Mouse (Mus musculus) cerebellum, postnatal 25 days (tissue): Measurements from ENCODE around the gene Foxl1.

ENCODE experiments used
- DNase-seq, 2 experiments: peaks; one replicate each; pipeline ENCODE4 v3.0.0; 2021; ENCODE audit warnings: mixed read lengths in 2 of 2

Foxl1 gene

DNA sequence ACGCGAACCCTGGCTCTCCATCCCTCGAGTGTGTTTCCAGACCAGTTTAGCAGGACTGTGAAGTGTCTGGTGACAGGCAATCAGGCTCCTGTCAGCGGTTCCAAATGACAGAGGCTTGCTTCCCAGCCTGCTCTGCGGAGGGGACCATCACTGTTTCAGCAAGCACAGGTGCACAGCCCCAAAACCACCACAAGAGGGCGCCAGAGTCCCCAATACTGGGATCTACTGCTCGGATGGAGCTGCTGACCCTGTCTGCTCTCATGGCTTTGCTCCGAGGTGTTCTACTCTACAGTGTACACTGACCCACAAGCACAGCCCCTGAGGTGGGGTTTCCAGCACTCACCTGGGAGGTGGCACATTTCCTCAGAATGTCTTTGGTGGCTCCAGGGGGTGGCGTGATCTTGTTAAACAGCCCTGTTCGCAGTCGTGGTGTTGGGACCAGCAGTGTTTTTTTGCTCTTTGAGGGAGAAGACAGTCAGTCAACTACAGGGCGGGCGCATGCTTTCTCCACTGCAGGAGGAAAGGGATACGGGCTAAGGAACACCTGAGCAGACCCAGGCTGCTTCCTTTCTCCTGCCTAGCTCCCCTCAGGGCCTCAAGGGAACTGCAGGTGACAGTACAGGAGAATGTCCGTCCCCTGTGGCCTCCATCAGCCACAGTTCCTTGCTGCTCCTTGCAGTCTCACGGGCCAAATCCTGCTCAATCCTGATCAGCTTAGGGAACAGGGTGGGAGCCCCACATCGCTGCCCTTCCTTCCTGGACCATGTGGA, 23.5 kb upstream of the Foxl1 start:
- peak; percentile 74 to 84 for DNase-seq

GRCm38 (mm10) chr8:121107668-121108656, 19.8 kb upstream of the Foxl1 start, which contains the start of gene Mthfsd:
Gene Mthfsd, minus strand, starts transcription at chr8:121108392.
- DNase-seq, result peak; percentile 99 to 100

- DNase-seq, result no peak
Measured at GRCm38 (mm10) chr8:121108657-121109056, 19.1 kb upstream of the Foxl1 start.

DNA sequence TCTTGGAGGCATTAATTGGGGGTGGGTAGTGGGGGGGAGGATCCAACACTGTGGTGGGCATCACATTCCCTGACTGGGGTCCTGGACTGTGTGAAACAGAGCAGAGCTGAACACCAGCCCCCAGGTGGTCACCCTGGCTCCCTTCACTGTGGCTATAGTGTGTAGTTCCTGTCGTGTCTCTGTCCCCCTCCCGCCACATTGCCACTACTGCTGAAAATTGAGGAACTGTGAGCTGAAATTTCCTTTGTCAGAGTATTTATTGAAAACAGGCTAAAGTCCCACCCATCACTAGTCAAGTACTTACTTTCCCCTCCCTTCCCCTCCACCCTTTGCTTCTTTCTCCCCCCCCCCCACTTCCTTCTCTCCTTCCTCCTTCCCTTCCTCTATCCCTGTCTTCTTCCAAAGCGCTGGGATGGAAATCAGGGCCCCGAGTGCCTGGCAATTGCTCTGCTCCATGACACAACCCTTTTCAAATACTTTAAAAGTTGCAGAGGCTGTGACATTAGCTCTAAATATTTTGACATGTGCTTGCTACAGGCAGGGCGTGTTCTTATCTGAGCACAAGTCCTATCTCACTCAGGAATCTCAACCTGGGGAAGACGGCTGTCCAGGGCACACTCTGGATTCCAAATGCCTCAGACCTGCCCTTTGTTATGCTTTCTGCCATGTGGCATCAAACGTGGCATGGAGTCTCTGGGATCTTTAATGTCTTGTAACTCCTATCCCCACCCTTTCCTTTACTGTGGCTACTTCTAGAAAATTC, 16.4 kb upstream of the Foxl1 start:
- DNase-seq, result no peak

DNA sequence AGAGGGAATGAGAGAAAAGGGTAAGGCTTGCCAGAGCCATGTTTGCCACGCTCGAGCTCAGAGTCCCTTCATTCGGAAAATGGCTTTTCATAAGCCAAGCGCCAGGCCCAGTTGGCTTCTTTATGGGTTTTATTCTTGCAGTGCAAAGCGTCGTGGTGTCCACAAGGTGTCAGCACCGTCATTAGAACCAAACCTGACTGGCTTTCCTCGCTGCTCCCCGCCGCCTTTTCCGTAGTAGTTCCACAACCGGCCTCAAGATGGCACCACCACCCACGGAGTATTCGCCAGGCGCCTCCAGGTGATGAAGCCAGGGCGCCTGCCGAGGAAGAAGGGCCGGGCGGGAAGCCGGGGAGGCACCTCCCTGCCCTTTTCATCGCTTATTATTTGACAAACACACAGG, 14.5 kb upstream of the Foxl1 start:
- DNase-seq, result peak; percentile 98 to 99

DNA sequence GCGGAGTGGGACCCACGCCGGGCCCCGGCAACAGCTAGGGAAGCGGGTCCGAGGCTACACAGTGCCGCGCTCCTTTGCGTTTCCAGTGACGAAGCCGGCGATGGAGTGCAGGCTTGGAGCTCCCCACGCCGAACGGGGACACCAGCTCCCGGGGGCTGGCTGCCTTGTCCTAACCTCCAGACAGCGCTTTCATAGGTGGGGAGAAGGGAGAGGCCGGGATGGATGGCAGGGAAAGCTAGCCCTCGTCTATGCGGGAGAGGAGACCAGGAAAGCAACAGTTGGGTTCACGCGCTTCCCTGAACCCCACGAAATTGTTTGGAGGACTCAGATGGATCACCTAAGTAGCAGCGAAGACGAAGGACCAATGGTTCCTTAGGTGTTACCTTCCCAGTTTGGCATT, 12.6 kb upstream of the Foxl1 start:
- no peak for DNase-seq

- DNase-seq, result peak in 1 of 2 experiments; percentile 57
Measured at GRCm38 (mm10) chr8:121115948-121116347, 11.8 kb upstream of the Foxl1 start, which contains the start of gene Foxc2. Gene Foxc2, plus strand, starts transcription at chr8:121116171.

DNA sequence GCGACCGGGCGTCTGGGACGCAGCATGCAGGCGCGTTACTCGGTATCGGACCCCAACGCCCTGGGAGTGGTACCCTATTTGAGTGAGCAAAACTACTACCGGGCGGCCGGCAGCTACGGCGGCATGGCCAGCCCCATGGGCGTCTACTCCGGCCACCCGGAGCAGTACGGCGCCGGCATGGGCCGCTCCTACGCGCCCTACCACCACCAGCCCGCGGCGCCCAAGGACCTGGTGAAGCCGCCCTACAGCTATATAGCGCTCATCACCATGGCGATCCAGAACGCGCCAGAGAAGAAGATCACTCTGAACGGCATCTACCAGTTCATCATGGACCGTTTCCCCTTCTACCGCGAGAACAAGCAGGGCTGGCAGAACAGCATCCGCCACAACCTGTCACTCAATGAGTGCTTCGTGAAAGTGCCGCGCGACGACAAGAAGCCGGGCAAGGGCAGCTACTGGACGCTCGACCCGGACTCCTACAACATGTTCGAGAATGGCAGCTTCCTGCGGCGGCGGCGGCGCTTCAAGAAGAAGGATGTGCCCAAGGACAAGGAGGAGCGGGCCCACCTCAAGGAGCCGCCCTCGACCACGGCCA, 11.1 kb upstream of the Foxl1 start:
- DNase-seq, result no peak

DNA sequence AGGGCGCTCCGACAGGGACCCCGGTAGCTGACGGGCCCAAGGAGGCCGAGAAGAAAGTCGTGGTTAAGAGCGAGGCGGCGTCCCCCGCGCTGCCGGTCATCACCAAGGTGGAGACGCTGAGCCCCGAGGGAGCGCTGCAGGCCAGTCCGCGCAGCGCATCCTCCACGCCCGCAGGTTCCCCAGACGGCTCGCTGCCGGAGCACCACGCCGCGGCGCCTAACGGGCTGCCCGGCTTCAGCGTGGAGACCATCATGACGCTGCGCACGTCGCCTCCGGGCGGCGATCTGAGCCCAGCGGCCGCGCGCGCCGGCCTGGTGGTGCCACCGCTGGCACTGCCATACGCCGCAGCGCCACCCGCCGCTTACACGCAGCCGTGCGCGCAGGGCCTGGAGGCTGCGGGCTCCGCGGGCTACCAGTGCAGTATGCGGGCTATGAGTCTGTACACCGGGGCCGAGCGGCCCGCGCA, 10.5 kb upstream of the Foxl1 start:
- DNase-seq, result no peak

DNA sequence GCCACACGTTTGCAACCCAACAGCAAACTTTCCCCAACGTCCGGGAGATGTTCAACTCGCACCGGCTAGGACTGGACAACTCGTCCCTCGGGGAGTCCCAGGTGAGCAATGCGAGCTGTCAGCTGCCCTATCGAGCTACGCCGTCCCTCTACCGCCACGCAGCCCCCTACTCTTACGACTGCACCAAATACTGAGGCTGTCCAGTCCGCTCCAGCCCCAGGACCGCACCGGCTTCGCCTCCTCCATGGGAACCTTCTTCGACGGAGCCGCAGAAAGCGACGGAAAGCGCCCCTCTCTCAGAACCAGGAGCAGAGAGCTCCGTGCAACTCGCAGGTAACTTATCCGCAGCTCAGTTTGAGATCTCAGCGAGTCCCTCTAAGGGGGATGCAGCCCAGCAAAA, 9.8 kb upstream of the Foxl1 start:
- DNase-seq, result no peak

DNA sequence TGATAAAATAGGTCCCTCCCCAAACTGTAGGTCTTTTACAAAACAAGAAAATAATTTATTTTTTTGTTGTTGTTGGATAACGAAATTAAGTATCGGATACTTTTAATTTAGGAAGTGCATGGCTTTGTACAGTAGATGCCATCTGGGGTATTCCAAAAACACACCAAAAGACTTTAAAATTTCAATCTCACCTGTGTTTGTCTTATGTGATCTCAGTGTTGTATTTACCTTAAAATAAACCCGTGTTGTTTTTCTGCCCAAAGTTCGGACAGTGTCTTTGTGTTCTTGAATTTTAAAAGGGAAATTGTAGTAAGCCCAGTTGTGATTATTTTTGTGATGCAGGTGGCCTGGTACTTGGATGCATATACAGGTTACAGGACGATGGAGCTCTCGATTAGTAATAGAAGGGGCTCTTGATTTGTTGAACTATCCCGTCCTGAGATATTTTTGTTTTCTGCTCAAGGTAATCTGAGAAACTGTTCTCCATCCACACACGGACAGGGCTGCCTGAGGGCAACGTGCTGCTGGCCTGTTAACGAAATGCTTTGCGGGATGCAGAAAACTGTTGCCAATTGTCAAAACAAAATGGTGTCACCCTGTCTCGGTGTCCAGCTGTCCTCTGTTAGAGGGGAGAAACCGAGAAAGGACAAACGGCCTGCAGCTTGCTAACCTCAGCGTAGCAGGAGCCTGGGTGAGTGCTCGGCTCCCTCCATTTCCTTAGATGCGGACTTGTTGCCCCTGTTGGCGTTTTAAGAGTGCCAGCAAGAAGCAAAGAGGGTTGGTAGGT, 8.9 kb upstream of the Foxl1 start:
- no peak for DNase-seq

DNA sequence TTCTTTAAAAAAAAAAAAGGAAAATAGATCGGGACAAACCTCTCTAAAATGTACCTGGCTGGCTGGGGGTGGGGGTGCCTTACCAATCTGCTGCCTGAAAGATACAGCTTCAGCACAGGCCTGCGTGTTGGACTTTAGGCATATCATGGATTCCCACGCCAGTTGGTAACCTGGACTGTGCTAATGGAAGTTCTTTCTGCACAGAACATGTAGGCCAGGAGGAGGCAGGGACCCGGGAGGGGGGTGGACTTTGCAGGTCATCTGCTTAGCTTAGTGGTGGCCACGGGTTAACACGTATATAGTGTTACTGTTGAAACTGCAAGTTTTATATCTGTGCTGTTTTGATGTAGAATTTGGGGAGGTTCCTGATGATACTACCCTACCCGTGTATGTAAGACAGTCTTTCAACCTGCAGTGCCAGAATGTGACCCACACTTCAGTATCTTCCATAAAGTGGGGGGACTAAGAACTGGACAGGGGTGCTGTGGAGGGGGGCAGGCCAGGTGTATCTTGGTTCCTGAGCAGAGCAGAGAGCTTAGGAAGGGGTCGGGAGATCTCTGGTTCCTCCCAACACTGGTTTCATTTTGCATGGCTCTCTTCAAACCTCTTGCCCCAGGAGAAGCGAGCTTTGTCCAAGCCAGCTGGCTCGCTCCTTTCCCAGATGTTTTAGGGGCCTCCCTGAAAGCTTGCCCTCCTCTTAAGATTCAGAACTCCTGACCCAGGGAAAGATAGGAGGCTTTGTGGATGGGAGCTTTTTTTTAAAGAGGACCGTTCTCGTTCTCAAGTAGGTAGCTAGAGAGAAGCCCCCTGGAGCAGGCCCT, 7.9 kb upstream of the Foxl1 start:
- no peak for DNase-seq

DNA sequence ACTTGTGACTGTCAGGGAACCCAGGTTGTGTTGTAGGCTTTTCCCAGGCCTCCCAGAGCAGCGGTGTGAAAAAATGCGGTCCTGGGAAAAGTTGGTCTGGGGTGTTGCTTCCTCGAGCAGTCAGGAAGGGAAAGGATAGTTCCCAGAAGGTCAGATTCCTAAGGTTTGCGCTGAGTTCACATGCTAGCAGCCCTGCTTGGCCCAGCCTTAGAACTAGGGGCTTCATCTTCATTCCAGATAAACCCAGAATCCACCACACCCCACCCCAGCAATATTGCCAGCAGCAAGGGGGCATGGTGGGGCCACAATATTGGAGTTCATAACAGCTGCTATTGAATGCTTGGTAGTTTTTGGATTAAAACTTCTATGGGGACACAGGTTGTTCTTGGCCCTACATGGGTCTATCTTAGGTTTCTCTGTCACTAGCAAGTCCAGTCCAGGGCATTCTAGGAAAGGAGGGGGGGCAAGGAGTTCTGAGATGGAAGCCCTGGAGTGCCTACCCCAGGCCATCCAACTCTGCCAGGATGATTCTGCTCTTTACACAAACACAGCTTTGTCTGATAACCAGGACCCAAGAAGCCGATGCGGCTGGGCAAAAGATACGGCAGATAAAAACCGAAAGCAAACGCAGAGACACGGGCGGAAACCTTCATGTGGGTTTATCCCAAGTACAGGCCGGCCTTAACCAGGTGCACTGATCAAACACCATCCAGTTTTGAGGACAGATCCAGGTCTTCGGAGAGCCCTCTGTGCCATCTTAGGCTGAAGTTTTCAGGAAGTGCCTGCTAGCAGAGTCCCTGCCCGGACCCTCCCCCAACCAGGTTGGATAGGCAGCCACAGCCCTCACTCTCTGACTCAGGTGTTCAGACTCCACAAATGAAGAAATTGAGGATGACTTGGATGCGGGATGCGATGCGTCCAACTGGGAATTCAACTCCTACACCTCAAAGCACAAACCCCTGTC, 7.0 kb upstream of the Foxl1 start:
- DNase-seq, result no peak

DNA sequence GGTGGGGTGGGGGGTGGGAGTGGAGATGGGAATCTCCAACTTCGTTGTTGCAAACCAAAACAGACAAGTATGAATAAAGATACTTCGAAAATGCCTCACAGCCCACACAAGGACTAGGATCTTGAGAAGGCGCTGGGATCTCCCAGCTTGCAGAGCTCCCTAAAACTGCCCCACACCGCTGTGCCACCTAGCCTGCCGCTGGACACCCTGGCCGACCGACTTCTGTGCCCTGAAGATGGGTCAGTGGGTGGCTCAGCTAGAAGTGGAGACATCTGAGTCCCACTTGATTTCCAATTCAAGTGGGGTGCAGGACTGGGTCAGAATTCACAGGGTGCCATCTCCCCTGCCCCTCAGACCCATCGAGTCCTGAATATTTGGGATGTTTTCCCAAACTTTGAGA, 6.0 kb upstream of the Foxl1 start:
- DNase-seq, result no peak

- no peak for DNase-seq
Measured at GRCm38 (mm10) chr8:121122368-121122767, 5.4 kb upstream of the Foxl1 start.

DNA sequence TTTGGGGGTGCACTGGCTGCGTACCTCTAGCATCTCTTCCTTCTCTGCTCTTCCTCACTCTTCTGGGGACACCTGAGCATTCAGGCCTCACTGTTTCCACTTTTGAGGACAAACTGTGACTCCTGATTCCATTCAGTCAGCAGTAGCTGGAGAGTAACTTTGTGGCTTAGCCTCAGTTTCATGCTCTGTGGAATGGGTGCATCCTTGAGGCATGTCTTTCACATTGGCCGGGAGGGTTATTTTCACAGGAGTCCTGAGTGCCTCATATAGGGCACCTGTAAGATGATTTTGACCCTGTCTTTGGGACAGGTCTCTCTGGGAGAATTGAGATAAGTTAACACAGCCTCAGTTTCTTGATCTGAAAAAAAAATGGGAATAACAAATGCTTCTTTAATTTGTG, 4.6 kb upstream of the Foxl1 start:
- DNase-seq, result no peak

DNA sequence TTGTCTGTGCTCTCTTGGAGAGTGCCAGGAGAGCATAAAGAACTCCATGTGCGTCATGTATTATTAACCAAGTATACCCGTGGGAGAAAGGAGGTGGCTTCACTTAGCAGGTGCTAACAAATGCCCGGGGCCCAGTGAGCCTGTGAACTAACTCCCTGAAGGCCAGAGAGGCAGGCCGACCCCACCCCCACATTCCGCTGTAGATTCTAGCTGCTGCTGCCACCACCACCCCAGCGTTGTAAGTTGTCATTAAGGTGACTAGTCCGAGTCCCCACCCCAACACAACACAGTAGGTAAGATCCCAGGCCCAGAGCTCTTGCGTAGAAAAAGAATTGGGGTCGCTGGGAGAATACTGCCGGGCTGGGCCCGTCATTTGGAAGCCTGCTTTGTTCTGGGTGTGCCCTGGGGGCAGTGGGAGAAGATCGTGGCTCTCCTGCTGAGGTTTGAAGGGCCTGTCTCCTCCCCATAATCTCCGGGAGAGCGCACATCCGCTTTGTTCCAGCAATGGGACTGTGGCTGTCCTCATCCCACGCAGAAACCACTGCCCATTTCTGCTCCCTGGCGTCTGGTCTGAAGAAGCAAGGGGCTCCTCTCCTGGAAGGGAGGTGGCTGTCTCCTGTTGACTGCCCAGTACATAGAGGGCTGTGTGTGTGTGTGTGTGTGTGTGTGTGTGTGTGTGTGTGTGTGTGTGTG, 3.0 kb upstream of the Foxl1 start:
- no peak for DNase-seq

- DNase-seq, result peak in 1 of 2 experiments; percentile 38
Measured at GRCm38 (mm10) chr8:121125311-121125876, 2.3 kb upstream of the Foxl1 start.
